Mouse (Mus musculus) frontal cortex, postnatal 36 days (tissue): ENCODE data around the gene Alg9.

ENCODE experiments used
- DNase-seq, 2 experiments: peaks; one replicate each; pipeline ENCODE4 v3.0.0; 2022; ENCODE audit warnings: low spot score in 2 of 2

Alg9 gene

DNA sequence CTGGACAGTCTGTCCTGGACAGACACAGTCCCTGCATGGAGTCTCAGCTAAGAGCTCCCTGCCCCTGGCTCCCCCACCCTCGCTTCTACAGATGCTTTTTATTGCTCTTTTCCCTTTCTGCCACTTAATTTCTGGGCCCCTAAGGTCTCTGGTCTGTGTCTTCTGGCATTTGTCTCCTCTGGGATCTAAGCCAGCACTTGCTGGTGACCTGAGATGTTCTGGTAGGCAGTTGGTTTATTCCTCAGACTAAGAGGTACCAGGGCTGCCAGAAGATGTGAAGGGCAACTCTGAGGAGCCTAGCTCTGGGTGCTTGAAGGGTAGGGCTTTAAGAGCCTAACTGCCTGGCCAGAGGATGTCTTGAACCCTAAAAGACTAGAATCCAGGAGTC is 110.8 kb downstream of the Alg9 start:
- no peak for DNase-seq

DNA sequence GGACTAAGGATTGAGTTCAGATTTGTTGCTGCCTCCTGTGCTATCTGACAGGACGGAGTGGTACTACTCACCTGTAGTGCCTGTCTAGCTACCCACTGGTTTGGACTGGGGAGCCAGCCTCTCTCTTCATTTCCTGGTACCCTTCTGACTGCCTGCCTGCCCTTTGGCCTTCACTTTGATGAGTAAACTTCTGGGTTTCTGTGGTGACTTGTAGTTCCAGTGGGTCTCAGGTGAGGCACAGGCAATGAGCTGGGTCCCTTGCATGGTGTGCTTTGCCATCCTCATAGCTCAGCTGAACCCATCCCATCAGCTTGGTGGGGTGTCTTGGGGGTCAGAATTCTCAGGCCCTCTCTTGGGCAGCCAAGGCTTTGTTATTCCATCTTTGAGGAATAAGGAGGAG is 112.1 kb downstream of the Alg9 start:
- DNase-seq = no peak

DNA sequence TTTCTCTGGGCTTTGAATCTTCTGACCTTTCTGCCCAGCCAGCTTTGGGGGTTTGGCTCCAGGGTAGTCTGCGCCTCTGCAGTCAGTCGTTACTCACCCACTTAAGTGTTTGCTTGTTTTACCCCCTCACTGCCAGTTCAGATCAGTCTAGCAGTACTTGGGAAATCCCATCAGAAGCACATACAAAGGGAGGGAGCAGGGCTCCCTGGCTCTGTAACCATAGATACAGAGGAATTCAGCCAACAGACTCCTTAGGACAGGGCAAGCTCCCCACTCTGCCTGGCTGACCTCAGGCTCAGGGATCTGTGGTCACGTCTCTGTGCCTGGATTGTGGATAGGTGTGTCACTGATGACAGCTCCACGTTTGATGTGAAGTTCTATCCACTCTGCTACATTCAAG is 112.5 kb downstream of the Alg9 start:
- no peak for DNase-seq

DNA sequence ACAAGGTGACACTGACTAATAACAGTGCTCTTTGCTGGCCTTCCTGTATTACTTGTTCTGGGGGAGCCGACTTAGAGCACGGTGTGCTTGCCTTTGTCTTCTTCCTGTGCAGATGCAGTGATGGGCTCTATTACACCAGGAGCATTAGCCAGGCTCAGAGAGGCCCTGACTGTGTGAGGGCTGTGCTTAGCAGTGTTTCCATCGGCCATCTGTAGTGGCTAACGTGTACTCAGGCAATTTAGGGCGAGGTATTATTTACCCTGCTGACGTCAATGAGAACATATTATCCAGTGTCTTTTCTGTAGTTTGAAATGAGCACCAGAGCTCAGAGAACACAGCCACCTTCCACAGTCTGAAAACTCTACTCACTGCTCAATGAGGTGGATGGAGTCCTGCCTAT is 114.4 kb downstream of the Alg9 start:
- no peak for DNase-seq

DNA sequence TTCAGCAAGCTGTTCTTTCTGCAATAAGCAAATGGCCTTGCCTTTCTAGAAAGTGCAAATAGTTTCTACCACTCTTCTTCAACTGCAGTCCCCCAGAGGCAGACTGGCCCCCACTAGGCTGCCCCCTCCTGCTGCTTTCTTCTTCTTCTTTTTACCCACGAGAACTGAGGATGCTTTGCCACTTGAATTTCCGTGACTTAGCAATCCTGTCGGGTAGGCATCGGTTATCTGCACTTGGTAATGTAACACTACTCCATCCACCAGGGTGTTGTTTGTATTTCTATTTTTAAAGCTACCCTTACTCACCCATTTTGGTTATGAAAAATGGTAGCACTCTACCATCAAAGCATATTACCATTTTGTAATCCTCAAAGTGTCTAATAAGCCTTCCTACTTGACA is 115.1 kb downstream of the Alg9 start:
- no peak for DNase-seq

DNA sequence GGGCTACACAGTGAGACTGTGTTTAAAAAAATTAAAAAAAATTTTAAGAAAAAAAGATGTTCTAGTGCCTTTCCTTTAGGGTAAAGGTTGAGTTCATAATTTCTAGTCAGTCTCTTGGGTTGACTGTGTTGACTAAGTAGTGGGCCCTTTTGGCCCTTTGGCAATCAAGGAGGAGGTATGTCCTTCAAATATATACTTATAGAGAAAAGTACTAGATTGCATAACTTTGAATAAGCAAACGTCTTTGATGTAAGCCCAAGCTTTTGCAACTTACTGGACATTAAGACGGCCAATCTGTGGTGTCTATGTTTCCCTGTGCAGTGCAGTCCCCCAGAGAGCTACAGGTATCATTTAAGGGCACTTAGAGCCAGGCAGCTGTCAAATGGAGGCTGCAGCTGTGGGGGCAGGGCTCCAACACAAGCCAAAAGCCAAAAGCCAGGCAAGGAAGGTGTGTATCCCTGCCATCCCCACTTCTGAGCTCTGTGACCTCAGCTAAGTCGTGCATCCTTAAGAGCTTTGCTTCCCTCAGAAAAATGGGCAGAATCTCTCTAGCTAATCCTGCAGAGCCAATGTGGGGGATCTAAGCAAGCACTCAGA is 115.8 kb downstream of the Alg9 start:
- DNase-seq = no peak
